Mouse (Mus musculus) adrenal gland, postnatal 4 days (tissue): ENCODE data around the gene Rilpl1. TPM values are rescaled to one million over a fixed set of nuclear protein-coding genes. Genes with fewer than 3 reads are reported as not detected.
A peak's percentile ranks its signal among the peaks of the same experiment; 100 is the strongest.
"Not testable (repeated sequence)": the region's sequence is repeated elsewhere in the genome, so short reads cannot be mapped to it uniquely, and the experiment has no call there.

Experiments
- DNase-seq, 2 experiments: peaks; one replicate each; pipeline ENCODE4 v3.0.0; 2021 to 2022; ENCODE audit warnings: low spot score in 2 of 2, mixed read lengths in 2 of 2
- total RNA-seq, 2 experiments: library from RNA; stranded (reverse); gene quantifications; 2 replicates each; pipeline ENCODE4 v1.2.3; 2021

Rilpl1 gene
- total RNA-seq, 2 experiments from 2014 or later: 23.0 TPM

DNA sequence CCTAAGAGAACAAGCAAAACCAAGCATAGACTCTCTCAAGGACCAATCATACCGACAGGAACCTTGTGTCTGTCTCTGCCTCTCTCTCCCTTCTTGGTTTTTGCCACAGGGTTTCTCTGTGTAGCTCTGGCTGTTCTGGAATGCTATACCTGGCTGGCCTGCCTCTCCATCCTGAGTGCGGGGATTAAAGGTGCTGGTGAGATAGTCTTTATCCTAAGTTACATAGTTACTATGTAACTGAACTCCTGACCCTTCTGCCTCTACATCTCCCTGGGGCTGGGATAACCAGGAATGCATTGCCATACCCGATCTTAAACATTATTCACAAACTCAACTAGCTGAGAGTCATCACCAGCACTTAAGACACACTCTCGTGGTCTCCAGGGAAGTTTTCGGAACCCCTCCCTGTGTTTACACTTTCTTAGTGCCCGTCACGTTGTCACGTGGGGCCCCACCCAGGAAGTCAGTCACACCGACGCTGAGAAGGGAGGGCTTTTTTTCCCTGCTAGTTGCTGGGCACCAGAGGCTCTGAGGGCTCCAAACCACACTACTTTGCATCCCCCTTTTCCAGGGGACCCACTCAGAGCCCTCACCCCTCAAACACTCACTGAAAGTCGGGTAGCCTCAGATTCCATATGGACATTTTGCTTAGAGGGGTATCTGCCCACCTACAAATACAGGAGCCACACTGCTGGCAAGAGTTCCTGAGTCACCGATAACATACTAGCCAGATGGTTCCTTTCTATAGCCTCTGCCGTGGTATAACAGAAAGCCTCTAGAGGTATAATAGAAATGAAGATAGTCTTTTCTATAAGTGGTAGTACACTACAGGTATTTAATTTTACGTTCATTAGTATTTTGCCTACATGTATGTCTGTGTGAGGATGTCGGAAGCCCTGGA, 34.3 kb downstream of the Rilpl1 start:
- DNase-seq: no peak

DNA sequence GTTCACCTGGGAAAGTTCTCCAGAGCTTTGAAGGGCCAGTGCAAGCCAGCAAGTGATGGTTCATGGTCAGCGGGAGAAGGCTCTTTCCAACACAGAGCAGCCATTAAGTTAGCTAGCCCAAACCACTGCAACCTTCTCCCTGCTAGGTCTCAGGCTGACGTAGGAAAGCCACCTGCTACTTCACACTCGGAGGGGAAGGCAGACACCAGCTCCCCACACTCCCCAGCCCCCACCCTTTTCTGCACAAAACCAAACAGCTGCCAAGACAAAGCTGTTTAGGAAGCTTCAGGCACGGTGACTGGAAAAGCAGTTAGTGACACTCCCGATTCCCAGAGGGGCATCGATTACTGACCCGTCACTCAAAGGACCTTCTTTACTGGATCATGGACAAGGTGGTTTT, 35.6 kb downstream of the Rilpl1 start:
- no peak for DNase-seq

DNA sequence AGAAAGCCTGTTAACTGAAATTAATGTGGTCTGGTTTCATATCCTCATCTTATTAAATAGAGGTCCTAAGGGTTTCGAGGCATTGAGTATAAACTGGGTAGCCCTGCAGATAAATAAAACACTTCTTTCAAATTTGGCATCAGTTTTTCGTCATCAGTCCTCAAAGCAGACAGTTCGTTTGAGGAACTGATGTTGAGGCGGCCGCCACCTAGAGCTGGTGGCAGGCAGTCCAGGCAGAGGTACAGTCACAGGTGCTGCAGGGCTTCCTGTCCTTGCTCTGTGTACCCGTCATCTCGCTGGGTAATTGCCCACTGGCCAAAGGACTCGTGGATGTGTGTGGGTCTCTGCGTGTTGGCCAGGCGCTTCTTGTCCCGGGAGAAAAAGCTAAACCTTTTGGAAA, 37.7 kb downstream of the Rilpl1 start:
- DNase-seq: no peak

DNA sequence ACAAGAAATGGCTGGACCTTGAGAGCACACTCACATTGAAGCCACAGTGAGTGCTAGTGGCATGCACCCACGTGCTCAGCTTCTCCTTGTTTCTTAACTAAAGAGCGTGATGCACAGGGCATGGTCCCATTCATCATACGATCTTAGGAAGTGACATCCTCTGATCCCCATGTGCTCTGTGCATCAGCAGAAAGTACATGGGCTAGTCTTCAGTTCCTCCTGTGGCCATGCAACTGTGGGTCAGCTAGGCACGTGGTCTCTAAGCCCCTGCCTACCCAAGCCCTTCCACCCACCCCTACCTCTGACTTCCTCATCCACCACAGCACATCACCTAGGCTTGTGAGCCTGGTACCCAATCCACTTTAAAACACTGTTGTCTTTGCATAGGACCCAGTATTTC, 38.6 kb downstream of the Rilpl1 start:
- no peak for DNase-seq

DNA sequence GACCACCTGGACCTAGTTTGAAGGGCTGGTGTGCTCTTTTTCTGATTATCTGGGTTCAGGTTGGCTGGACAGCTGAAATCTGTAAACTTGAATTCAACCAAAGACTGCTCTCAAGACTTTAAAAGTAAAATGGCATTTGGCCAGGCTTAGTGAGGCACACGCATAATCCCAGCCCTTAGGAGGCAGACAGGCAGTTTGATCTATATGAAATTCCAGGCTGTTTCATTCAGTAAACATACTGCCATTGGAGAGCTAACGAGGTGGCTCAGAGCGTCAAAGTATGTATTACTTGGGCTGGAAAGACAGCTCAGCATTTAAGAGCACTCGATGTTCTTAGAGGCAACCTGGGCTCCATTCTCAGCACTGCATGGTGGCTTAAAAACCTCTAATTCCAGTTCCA, 39.5 kb downstream of the Rilpl1 start:
- DNase-seq: no peak

DNA sequence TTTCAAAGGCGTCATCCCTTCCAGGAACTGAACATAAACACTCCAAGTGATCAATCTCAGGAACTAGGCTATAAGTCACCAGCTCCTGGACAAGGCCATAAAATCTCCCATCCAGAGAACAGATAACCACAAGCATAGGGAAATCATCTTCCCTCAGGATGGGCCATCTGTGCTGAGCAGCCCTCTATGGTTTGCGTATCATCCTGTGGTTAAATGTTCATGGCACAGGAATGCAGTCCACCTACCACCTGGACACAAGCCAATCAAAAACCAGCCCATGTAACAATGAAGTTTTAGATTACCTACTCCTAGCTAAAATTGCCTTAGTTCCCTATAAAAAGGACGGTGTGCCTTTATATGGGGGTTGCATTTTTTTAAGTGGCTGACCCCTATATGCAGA, 42.3 kb downstream of the Rilpl1 start:
- DNase-seq: no peak

DNA sequence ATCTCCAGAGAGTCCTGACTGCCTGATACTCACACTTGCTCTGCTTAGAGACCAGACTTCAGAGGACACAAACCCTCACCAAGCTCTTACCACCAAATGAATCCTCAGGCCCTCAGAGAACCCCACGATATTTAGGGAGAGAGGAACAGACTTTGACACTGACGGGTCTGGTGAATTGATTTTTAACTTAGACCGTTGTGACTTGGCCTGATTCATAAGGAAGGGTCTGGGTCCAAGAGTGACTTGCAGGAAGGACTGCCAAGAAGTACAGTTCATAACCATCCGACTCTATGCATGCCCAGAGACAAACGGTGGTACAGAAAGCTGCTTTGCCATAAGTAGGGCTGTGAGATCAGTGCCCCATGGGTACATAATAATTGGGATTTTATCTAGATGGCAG, 45.5 kb downstream of the Rilpl1 start:
- DNase-seq: no peak

DNA sequence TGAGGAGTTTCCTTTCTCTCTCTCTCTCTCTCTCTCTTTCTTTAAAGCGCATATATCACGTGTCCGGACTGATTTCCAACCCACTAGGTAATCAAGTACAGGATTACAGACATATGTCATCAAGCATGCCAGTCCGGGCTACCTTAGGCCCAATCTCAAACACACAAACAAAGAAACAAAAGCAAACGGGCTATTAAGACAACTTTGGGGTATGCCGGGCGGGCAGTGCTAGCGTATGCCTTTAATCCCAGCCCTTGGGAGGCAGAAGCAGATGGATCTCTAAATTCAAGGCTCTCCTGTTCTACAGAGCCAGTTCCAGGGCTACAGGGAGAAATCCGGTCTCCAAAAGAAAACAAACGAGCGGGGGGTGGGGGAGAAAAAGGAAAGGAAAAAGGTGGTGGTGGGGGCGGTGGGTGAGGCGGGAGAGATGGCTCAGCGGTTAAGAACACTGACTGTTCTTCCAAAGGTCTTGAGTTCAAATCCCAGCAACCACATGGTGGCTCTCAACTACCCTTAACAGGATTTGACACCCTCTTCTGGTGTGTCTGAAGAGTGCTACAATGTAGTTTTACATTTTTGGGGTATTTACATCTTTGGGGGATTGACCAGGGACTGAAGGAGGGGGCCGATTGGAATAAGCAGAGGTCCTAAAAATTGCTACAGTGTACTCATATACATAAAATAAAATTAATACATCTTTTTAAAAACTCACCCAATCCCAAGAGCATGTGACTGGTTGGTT, 47.4 kb downstream of the Rilpl1 start:
- DNase-seq: no peak

DNA sequence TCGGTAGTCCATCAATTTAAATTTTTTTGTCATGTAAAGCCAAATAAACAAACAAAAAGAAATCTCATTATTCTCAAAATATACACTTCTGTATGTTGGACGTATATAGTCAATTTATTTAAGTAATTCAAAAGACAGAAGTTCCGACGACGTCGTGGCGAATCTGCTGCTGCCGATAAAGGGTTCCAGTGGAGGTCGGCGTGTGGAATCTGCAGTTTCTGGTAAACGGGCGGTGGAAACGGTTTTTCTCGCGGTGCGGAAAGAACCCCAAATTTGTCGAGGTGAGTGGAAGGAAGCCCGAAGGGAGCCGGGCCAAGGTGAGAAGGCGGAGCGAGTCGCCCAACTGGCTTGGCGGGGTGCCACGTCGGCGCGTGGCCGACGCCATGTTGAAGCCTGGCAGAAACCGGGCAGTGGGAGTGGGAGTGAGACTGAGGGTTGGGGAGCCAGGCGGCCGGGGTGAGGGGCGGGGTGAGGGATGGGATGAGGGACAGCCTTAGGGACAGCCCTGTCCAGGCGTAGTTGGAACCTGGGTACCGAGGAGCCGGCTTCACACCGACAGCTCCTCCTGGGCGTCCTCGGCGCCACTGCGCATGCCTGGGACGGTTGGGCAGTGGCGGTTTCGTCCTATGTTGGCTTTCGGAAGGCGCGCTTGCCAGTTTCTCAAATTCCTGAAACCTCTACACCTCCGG, 48.1 kb downstream of the Rilpl1 start, which contains the start of gene Snrnp35:
Gene Snrnp35 (plus strand): TSS at position 169 of the 689 bp plus-strand sequence.
- DNase-seq: peak; percentile 79 to 88

DNA sequence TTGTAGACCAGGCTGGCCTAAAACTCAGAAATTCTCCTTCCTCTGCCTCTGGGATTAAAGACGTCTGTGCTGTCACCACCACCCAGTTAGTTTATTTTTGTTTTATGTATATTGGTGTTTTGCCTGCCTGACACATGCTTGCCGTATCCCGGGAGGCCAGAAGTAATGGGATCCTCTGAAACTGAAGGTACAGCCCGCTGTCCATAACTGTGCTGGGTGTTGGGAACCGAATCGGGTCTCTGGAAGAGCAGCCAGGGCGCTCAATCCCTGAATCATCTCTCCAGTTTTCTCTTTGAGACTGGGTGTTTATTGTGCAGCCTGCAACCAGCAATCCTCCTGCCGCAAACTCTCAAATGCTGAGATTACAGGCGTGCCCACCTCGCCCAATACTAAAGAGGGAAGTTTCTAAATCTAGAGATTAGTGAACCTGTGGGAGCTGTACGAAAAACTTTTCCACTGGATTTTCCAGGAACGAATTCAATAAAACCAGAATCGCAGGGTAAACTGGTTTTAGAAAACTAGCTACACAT, 48.7 kb downstream of the Rilpl1 start:
- DNase-seq: no peak

DNA sequence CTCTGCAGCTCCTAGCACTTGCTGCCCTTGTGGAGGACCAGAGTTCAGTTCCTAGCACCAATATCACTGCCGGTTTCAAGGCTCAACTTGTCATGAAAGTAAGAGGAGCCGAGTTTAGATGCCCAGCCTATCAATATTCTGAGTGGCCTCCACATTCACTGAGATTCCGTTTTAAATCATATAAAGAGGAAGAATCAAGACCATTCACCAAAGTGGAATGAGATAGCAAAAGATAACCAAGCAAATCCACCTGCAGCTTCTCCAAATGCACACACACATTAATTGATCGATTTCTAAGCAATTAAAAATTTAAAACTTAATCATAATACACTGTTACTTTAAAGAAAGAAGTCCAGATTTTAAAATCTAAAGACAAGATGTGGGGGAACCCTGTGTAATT, 49.5 kb downstream of the Rilpl1 start:
- no peak for DNase-seq

DNA sequence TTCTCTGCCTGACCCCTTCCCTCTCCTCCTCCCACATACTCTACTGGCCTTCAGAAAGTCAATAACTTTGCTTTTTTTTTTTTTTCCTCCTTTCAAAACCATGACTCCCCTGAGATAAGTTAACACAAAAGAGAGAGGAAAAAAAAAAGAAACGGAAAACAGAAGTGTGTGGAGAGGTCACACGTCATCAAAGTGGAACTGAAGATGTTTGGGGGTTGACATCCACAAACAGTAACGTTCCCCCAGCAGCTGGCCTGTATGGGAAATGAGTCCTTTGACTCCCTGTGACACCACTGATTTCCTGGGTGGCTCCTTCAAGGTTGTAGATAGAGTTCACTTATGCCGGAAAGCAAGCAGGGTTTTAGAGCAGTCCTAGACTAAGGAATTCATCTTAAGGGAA, 51.1 kb downstream of the Rilpl1 start:
- DNase-seq: no peak

DNA sequence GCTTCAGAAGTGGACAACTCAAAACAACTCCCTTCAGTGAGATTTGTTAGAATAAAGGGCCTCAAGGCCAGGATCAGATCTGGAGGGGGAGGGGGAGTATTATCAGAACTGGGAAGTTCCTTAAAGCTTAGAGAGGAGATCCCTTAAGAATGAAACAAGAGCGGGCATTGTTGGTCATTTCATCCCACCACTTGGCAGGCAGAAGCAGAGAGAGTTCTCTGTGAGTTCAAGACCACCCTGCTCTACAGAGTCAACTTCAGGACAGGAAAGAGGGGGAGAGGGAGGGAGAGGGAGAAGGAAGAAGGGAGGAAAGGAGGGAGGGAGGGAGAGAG, 52.4 kb downstream of the Rilpl1 start:
- no peak for DNase-seq

DNA sequence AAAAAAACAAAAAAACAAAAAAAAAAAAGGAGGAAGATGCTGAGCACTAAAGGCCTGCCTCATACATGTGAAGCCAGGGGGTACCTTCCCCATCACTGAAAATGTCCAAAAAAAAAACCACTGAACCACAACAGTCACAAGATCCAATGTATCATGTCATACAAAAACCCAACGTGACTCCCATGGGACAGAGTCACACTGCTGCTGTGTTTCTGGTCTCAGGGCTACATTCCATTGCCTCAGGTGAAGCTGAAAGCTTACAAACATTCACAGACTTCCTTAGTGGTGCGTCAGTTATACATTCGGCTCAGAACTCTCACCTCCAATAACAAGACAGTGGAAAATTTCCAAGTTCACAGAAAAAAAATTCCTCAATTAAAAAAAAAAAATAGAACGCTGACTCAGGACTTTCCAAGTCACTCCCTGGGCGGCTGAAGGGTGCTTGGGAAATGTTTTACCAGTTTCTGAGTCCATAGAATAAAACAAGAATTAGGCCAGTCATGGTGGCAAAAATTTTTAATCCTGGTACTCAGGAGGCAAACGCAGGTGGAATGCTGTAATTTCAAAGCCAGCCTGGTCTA, 60.5 kb downstream of the Rilpl1 start:
- no peak for DNase-seq

DNA sequence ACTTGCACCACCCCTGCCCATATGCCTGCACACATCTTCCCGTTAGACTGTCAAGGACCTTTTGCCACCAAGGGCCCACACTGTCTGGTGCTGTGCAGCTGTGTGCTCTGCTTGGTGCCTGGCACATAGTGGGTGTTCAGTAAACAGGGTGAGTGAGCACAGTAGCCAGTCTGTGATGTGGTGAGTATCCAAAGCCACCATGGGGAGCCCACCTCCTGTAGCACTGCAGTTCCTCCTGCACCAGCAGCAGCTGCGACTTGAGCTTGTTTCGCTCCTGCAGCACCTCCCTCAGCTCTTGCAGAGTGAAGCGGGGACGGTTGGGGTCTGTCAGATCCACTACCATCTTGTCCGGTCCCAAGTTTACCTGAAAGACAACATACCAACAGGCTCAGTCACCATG, 61.7 kb downstream of the Rilpl1 start:
- no peak for DNase-seq

DNA sequence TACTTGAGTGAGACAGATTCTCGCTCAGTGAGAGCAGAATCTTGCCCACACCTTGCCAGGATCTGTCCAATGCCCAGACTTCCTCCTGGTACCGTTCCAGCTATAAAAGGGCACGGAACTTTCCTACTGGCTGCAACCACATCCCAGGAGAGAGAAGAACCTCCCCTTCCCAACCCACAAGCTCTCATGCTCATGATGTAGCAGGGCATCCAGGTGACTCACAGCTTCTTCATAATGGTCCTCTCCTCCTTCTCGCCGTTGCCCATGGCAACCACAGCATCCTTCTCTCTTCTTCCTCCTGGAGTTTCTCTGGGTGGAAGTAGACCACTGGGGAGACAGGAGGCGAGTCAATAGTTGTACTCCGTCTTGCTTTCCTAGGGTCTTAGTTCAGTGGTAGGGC, 62.8 kb downstream of the Rilpl1 start:
- no peak for DNase-seq

DNA sequence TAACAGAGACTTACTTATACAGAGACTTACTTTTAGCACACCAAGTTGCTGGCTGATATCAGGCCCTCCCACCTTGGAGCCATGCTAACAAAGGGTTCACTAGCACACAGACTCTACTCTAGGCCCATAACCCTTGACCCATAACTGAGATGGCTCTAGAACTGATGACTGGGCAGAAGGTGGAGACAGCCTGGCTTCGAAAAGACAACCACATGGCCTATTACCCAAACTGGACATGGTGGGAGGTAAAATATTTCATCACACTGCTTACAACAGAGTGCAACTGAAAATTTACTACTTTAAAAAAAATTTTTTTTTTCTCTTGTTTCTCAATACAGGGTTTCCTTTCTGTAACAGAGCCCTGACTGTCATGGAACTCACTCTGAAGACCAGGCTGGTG, 63.4 kb downstream of the Rilpl1 start:
- no peak for DNase-seq

DNA sequence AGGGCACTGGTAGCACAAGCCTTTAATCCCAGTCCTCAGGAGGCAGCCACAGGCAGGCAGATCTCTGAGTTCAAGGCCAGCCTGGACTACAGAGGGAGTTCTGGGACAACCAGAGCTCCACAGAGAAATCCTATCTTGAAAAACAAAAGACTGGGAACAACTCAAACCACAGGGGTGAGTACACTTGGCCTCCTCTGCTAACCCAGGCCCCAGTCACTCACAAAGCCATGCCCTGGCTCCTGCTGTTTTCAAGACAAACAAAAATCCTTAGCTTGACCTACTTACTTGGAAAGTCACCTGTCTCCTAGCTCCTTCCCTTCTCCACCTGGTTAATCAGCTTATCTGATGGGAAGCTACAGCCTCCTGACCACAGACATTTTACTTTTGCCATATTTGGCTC, 66.3 kb downstream of the Rilpl1 start:
- DNase-seq: no peak

DNA sequence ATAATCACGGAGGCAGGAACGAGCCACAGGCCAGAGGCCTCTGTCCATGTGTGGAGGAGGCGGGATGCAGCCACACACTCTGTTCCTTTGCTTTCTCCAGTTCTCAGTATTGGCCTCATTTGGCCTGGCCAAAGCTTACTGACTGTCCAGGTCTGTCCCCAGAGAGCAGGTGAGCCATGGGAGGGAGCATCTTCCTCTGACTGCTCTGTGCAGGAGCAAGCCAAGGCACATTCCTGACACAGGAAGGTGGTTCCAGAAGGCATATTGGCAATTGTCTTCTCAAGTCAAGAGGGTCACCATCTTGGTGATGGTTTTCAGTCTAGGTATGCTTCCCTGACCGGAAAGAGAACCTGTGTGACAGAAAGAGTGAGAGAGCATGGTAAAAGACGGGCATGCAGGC, 67.7 kb downstream of the Rilpl1 start:
- no peak for DNase-seq

DNA sequence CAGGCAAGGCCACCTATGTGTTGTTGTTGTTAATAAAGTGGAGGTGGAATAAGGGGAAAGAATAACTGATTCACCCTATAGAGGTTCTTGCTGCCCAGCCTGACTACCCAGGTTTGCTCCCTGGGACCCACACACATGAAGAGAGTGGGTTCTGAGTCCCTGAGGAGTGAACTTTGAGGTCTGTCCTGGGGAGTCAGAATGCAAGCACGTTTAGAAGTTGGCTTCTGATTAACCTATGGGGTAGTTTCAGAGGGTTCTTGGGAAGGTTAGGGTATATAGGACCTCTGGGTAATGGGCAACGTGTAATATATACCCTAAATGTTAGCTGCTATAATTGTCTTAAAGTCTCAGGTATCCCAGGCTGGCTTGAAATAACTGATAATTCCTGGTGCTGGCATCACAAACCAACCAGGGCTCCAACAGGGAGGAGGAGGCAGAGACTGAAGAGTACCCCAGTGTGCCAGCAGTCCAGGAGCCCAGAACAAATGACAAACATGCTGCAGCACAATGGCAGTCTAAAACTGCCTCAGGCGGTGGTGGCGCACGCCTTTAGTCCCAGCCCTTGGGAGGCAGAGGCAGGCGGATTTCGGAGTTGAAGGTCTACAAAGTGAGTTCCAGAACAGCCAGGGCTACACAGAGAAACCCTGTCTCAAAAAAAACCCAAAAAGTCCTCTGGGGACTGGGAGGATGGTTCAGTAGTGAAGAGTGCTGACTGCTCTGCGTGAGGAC, 68.7 kb downstream of the Rilpl1 start:
- DNase-seq: no peak

DNA sequence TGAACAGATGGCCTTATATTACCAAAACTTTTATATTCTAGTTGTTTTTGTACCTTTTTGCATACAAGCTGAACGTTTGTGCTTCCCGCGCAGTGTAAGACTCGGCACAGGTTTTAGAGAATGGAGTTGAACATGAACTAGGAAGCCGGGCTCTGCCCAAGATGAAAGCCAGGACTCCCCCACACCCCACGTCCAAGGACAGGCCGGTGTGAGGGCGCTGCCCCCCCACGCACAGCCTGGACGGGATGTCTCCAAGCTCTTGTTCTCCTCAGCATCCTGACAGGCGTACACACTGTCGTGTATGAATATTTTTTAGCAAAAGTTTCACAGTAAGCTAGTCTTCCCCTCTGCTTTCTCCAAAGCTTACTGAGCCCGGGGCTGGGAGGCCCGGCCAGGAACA, 70.3 kb downstream of the Rilpl1 start:
- DNase-seq: not testable (repeated sequence)
